ENCODE assay signal across 10 mouse cellular contexts in genomic region chr2:170550240-170550639, GRCm38 (mm10). TPM values are rescaled to one million over a fixed set of nuclear protein-coding genes. Genes with fewer than 3 reads are reported as not detected.
A peak's percentile ranks its signal among the peaks of the same experiment; 100 is the strongest.
DNase-seq lines count a peak whose midpoint lies in the region; ATAC-seq and TF ChIP-seq lines count a peak whose summit lies in the region.
"Had no signal": no experiment of that assay in that cellular context is flagged by ENCODE, and none has a peak within 500 bp of the region (broad histone marks: within the 10 kb centered on the region; RNA-seq: fewer than 3 reads in every experiment).

No protein-coding gene starts in this region.

- DNase-seq in cerebellum, postnatal 10 days: peak; percentile 66 to 71
- no peak for DNase-seq in cerebellum, adult 18-20 months
- DNase-seq in kidney, postnatal 0 days (ENCODE audit: low spot score): peak; percentile 90
- DNase-seq in kidney, adult 9 months: no peak
- peak; percentile 74 for DNase-seq in MN1 (ENCODE audit: low spot score)
- peak; percentile 22 to 26 for DNase-seq in kidney, postnatal 4 days
- no peak for DNase-seq in c-Kit-positive CD71-positive TER-119-positive erythroid progenitor cells, embryonic 14.5 days (ENCODE audit: low spot score)
- DNase-seq in urinary bladder, postnatal 25 days (ENCODE audit: low spot score): no peak
- DNase-seq: thymus, adult 18-20 months had no signal

- ATAC-seq in kidney, postnatal 0 days (replicated peaks; ENCODE audit: low FRiP score, low read depth): no peak

- TF ChIP-seq CTCF in kidney, postnatal 0 days (IDR thresholded peaks at IDR 0.05; ENCODE audit: low read depth): no peak

- WGBS in kidney, postnatal 0 days: 9% methylated on average over 5 of the region's 5 CpGs

- H3K9me3 ChIP-seq in kidney, postnatal 0 days (replicated peaks; ENCODE audit: low read length): no peaks in the 10 kb centered on the region

- H3K36me3 ChIP-seq in kidney, postnatal 0 days (ENCODE audit: insufficient read depth, low read length): no peaks in the 10 kb centered on the region

- no peak overlapping the region for H3K4me3 ChIP-seq in kidney, postnatal 0 days (replicated peaks; ENCODE audit: low read depth, low read length)

- H3K27me3 ChIP-seq in kidney, postnatal 0 days (ENCODE audit: insufficient read depth, low read length): no peaks in the 10 kb centered on the region

- H3K4me2 ChIP-seq in kidney, postnatal 0 days (ENCODE audit: low read length): no peak overlapping the region

- no peak overlapping the region for H3K9ac ChIP-seq in kidney, postnatal 0 days (ENCODE audit: low read depth, low read length)

- no peak overlapping the region for H3K27ac ChIP-seq in kidney, postnatal 0 days

- H3K4me1 ChIP-seq in kidney, postnatal 0 days (replicated peaks; ENCODE audit: insufficient read depth, low read length): no peaks in the 10 kb centered on the region

RNA-seq across cellular contexts. Expression of gene 4930470P17Rik, which starts 51.6 kb away (rescaled TPM):
- polyA plus RNA-seq in kidney, postnatal 0 days (2015; fragmentation: Nextera tagmentation; extraction: Ambion mirVana): not detected in 2 replicates
- polyA plus RNA-seq: gonadal fat pad, adult 2 months had no signal

RNA-seq across cellular contexts. Expression of gene Cyp24a1, which starts 53.3 kb away (rescaled TPM):
- 7.4 TPM in 2 replicates for polyA plus RNA-seq in kidney, postnatal 0 days (2015; fragmentation: Nextera tagmentation; extraction: Ambion mirVana)
- polyA plus RNA-seq: gonadal fat pad, adult 2 months had no signal

RNA-seq across cellular contexts. Expression of gene Pfdn4, which starts 54.0 kb away (rescaled TPM):
- polyA plus RNA-seq in kidney, postnatal 0 days (2015; fragmentation: Nextera tagmentation; extraction: Ambion mirVana): 105 and 113 TPM in 2 replicates

Comparison
In these comparisons a context has a peak if more than half of its experiments do, and no peak if none do; other contexts are left out.
1. DNase-seq: peak in cerebellum, postnatal 10 days (2 of 2), kidney, postnatal 0 days (single experiment), MN1 (single experiment) and kidney, postnatal 4 days (2 of 2); none in cerebellum, adult 18-20 months (0 of 2), kidney, adult 9 months (single experiment), c-Kit-positive CD71-positive TER-119-positive erythroid progenitor cells, embryonic 14.5 days (single experiment) and urinary bladder, postnatal 25 days (single experiment).